Mouse (Mus musculus) E14TG2a.4 (cell line): ENCODE data around the gene Lrrc20.

Experiments
- CTCF ChIP-seq: conservative IDR thresholded peaks from 2 replicates; pipeline ENCODE4 v1.5.1; 2014; ENCODE audit warnings: low read length
- POU5F1 ChIP-seq: IDR thresholded peaks from 2 replicates; pipeline ENCODE4 v1.6.1; 2014; ENCODE audit warnings: low read length, borderline replicate concordance

DNA sequence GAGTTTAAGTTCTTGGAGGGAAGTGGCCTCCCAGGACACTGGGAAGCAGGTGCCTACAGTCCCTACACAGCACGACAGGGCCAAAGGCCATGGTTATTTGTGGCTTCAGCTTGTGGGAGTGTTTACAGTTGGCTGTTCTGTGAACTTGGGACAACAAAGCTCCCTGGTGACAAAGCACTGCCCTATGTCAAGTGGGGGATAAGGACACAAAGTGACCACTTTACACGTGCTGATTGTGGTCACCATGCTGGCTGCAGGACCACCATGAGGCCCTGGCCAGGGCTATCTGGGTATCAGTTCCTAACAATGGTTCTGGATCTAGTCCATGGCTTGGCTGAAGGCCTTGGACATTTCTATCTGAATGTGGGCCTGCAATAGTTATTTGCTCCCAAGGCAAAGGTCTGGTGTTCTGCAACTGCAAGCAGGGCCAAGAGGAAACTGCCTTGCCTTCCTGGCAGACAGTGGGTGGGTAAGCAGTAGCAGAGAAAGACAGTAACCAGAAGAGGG lies 49.3 kb upstream of the Lrrc20 start:
- TF ChIP-seq CTCF (no peak), POU5F1 (no peak)
